Mouse (Mus musculus) spleen, postnatal 10 days (tissue): ENCODE results near the gene Tor3a.

Source experiments
- DNase-seq, 2 experiments: peaks; one replicate each; pipeline ENCODE4 v3.0.0; 2021 to 2022; ENCODE audit warnings: low spot score in 2 of 2

Tor3a gene

DNA sequence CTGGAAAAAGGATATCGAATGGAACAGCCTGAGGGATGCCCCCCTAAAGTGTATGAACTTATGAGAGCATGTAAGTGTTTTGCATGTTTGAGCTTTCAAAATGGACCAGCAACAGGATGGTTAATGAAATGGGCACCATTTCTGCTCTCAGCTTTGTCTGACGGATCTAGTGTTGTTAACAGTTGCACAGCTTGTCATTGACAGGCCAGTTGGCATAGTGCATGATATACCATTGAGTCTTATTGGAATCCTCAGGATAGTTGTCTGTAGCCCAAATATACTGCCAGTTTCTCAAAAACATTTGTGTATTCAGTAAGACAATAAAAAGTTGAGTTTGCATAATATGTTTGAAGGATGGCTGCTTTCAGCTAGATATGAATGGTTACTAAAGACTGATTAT is 39.0 kb downstream of the Tor3a start:
- no peak for DNase-seq

DNA sequence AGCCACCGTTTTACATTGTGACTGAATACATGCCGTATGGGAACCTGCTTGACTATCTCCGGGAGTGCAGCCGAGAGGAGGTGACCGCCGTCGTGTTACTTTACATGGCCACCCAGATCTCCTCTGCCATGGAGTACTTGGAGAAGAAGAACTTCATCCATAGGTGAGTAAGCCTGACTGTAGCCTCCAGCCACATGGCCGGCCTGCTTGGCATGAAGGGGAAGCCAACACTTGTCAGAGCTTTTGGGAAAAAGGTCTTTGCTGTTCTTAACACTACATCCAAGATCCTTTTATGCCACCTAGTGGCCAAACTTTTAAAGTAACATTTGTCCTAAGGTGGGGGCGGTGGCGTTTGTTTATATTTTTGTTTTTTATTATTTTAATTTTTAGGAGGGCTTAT is 41.1 kb downstream of the Tor3a start:
- DNase-seq = no peak

GRCm38 (mm10) chr1:156630965-156631364 is 43.2 kb downstream of the Tor3a start:
- DNase-seq = peak in 1 of 2 experiments; percentile 60

- DNase-seq = no peak
Measured at GRCm38 (mm10) chr1:156629984-156630383, 44.2 kb downstream of the Tor3a start.

GRCm38 (mm10) chr1:156626729-156627128 is 47.4 kb downstream of the Tor3a start:
- DNase-seq = no peak

DNA sequence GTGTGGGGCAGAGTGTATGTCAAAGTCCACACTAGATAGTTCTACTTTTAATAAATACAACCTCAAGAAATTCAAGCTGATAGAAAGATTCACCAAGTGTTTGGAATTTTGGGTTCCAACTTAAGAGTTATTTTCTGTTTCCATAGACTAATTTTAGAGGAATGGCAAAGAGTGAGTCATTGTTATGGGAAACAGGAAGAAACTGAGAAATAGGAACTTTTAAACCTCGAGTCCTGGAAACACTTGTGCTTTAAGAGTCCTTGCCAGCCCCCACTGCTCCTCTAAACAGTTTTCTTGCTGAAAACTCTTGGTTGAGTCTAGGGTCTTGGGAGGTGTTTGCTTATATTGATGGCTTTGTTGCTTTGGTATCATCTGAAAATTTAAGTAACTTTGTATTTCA is 49.9 kb downstream of the Tor3a start:
- no peak for DNase-seq

- DNase-seq = no peak
Measured at GRCm38 (mm10) chr1:156620951-156621350, 53.2 kb downstream of the Tor3a start.

DNA sequence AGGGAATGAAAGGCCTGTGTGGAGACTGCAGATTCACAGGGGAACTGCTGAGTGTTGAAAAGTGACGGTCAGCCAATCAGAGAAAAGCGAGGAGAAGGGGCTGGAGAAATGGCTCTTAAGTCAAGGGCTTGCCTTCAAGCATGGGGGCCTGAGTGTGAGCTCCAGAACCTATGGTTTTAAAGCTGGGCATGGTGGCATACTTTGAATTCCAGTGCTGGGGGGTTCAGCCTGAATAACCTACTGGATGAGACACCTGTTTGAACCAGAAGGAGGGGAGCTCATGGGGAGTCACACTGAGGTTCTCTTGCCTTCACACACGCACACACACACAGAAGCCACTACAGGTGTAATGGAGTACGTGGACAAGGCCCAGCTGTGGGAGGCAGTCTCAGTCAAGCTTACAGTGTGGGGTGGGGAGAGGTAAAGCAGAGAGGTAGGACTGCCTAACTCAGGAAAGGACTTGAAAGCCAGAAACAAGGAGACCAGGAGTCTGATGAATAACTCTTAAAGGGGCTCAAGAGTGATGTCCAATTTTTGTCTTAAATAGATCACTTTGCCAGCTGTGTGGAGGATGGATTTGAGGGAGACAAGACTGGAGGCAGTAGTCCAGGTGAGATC is 53.8 kb downstream of the Tor3a start:
- DNase-seq = no peak

DNA sequence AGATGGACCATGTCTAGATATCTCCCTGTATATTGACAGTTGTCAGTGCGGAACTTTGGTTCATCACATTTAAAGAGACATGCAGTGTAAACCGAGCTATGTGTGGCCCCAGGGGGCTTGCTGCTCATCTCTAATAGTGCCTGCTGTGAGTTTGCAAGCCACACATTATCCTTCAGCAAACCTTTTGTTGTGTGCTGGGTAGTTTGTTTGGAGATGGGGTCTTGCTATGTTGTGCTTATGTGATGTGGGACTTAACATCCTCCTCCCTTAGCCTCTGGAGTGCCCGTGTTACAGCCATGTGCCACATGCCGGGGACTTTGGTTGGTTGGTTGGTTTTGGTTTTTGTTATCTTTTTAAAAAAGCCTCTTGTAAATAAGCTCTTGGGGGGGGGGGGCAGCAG is 56.3 kb downstream of the Tor3a start:
- DNase-seq = no peak

DNA sequence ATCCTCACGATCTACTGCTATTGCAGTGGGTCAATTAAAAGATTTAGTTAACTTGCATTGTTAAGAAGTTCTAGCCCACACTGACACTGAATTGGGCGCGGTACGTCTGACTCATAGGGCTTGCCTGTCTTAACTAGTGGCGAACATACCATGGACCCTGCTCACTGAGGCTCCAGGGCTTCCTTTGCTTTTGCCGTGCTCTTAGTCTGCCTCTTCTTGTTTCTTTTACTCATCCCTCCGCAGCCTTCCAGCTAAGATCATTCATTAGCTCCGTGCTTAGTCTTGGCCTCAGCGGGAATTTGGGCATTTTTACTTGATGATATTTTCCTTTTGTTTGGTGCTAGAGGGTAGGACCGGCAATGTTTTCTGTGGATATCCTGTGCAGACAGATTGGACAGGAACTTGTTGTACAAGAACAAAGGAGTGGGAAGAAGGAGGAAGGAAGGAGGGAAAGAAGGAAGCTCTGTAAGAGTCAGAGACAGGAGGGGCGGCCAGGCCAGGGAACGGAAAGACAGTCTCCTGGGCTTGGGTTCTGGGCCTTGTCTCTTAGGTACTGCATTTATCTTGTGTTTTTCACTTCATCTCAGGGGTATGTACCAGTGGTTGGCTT is 57.1 kb downstream of the Tor3a start:
- peak in 1 of 2 experiments; percentile 18 for DNase-seq

DNA sequence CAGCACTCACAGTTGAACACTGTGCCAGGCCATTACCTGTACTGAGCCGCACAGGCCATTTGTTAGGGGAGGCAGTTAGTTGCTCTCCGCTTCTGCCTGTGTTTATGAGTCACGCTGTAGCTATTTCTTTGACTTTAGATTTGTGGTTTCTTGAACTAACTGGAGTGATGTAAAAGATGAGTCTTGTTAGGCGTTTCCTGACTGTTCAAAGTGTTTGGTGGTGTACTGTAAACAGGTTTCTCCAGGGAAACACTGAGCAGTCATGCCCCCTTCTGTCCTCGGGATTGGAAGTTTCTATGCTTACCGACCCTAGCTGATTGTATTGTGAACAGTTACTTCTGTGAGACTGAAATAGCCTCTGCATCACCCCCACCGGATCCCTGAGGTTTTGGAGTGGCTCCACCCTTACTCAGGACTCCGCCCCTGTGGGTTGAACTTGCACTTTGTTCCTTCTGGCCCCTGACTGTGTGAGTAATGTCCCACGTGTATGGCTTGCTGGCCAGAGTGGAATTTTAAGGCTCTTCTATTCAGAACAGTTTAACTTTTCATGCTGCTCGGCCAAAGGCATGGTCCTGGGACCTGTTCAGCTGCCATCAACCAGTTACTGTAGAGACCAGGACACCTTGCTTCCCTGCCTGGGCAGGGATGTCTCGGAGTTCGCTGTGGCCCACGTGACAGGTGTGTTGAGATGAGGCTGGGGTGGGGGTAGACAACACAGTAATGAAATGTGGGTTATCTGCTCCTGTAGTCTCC is 58.6 kb downstream of the Tor3a start:
- DNase-seq = peak; percentile 45 to 77

- DNase-seq = no peak
Measured at GRCm38 (mm10) chr1:156614710-156615109, 59.4 kb downstream of the Tor3a start.

DNA sequence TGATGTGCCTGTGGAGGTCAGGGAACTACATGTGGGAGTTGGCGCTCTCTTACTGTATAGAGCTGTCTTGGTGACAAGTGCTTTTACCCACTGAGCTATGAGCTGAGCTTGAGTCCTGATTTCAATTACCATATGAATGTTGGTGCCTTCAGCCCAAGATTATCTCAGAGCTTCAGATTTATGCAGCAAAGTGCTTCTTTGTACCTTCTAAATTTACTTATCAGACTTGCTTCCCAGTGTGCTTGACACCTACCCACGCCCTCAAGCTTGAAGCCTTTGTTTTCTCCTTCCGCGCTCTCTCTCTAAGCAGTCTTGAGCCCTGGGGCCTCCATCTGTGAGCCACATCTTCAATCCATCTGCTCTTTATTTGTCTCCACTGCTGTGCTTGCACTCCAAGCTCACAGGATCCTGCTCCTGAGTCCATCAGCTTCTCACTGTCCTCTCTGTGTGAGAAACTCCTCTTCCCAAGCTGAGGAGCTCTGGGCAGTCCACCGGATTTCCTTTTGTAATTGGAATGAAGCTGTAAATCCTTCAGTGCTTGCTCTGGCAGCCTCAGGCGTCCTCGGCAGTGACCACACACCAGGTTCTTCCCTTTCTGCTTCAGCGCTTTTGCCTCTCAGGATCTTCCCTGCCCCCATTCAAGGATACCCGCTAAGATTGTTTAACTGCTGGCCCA is 60.2 kb downstream of the Tor3a start:
- no peak for DNase-seq

GRCm38 (mm10) chr1:156610257-156610656 is 63.9 kb downstream of the Tor3a start:
- no peak for DNase-seq

- DNase-seq = no peak
Measured at GRCm38 (mm10) chr1:156608496-156608895, 65.7 kb downstream of the Tor3a start.

DNA sequence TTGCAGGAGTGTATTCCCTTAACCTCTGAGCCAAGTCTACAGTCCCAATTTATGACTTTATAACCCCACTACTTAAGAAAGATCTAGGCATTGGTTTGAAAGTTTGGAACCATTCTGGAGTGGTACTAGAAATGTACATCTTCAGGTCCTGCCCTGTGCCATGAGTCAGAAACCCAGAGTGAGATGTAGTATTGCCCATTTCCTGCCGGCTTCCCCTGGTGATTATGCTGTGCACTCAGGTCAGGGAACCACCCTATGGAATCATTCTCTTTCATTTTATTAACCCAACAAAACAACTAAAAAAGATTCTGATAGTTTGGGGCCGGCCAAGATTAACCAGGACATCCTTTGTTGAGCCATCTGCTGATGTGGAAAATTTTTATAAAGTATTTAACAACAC is 68.2 kb downstream of the Tor3a start:
- no peak for DNase-seq

DNA sequence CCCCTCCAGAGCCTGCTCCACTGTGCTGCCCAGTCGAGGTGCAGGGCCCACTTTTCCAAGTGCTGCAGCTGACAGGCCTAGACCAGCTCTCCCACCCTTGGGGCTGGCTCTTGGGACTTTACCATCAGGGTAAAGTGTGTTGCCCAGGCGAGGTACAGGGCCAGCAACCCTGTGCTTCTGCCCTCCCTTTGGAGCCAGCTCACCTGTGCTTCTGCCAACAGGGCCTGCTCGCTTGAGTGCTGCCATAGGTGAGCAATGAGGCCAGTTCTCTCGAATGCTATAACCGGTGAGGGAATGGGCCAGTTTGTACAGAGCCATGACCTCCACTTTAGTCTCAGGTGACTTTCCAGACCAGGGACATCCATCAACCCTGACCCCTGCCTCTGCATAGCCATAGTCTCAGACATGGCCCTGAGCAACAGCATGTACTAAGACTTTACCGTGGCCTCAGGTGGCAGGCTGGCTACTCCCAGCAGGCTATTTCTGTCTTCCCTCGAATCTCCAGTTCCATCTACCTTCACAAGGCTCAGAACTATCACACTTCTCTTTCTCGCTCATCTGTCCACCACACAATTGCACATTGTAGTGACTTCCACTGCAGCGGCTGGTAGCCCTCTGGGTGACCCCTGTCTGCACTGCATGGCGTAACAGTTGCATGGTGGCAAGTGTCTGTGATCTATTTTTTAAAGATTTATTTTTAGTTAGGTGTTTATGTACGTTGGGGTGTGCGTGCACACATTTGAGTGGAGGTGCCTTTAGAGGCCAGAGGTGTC is 68.9 kb downstream of the Tor3a start:
- no peak for DNase-seq
